Comparison of ENCODE assay signal across 14 mouse cellular contexts in genomic region chr12:111563076-111563629, GRCm38 (mm10). TPM values are rescaled to one million over a fixed set of nuclear protein-coding genes. Genes with fewer than 3 reads are reported as not detected.
A peak's percentile ranks its signal among the peaks of the same experiment; 100 is the strongest.
DNase-seq lines count a peak whose midpoint lies in the region; ATAC-seq and TF ChIP-seq lines count a peak whose summit lies in the region.
"Had no signal": no experiment of that assay in that cellular context is flagged by ENCODE, and none has a peak within 500 bp of the region (broad histone marks: within the 10 kb centered on the region; RNA-seq: fewer than 3 reads in every experiment).

No protein-coding gene starts in this region.

- TF ChIP-seq CTCF in lung, adult 2 months (IDR thresholded peaks at IDR 0.05; ENCODE audit: insufficient read depth, low read length), result 0 out of 2 replicates have a peak, but pooled peaks have one; percentile 4
- TF ChIP-seq CTCF in Patski (IDR thresholded peaks at IDR 0.05), result peak; percentile 43
- TF ChIP-seq CTCF in liver, postnatal 0 days (IDR thresholded peaks at IDR 0.05; ENCODE audit: low read depth), result peak; percentile 37

- no peak for ATAC-seq in heart, embryonic 16.5 days (replicated peaks; ENCODE audit: extremely low read depth, insufficient read depth, low FRiP score)
- peak; percentile 40 for ATAC-seq in Patski
- ATAC-seq in liver, postnatal 0 days, result no peak
- ATAC-seq: forebrain, embryonic 14.5 days had no signal

- no peaks in the 10 kb centered on the region for H3K9me3 ChIP-seq in heart, embryonic 16.5 days (replicated peaks; ENCODE audit: control insufficient read depth, low read length)
- no peaks in the 10 kb centered on the region for H3K9me3 ChIP-seq in liver, postnatal 0 days (ENCODE audit: low read length)
- H3K9me3 ChIP-seq: hindbrain, embryonic 13.5 days; midbrain, embryonic 10.5 days had no signal

- H3K4me3 ChIP-seq in heart, embryonic 16.5 days (ENCODE audit: low read length), result no peak overlapping the region
- no peak overlapping the region for H3K4me3 ChIP-seq in lung, adult 2 months (replicated peaks; ENCODE audit: extremely low read depth, low read depth, low read length)
- H3K4me3 ChIP-seq in liver, postnatal 0 days (ENCODE audit: low read depth, low read length), result no peak overlapping the region
- H3K4me3 ChIP-seq: hindbrain, embryonic 13.5 days; midbrain, embryonic 10.5 days had no signal

- H3K4me2 ChIP-seq in heart, embryonic 16.5 days (ENCODE audit: low read depth, low read length), result no peak overlapping the region
- H3K4me2 ChIP-seq in liver, postnatal 0 days (ENCODE audit: low read depth, low read length), result no peak overlapping the region
- H3K4me2 ChIP-seq: hindbrain, embryonic 13.5 days had no signal

- no peaks in the 10 kb centered on the region for H3K36me3 ChIP-seq in heart, embryonic 16.5 days (ENCODE audit: control insufficient read depth, insufficient read depth)
- no peaks in the 10 kb centered on the region for H3K36me3 ChIP-seq in liver, postnatal 0 days (replicated peaks; ENCODE audit: insufficient read depth, low read length)
- H3K36me3 ChIP-seq: hindbrain, embryonic 13.5 days; midbrain, embryonic 10.5 days had no signal

- intact Hi-C loops in heart, postnatal 14 days (cut with DNase I), result no loop called here

- POLR2A ChIA-PET in Patski (lab: Charles Lee), result no interaction called here

- CTCF ChIA-PET in Patski (lab: Charles Lee), result interaction anchor here (0.6 kb wide), 1 partner anchor 42 kb away, joined by 3 read pairs; no protein-coding TSS in a partner anchor

- in situ Hi-C loops in Patski (cut with MboI; ENCODE audit: low pct_unique_long_range_greater_than_20kb), result no loop called here

- WGBS in heart, embryonic 16.5 days, result 31% methylated on average over 5 of the region's 5 CpGs
- WGBS in lung, adult 2 months, result 49% methylated on average over 5 of the region's 5 CpGs
- 50% methylated on average over 5 of the region's 5 CpGs for WGBS in liver, postnatal 0 days (ENCODE audit: insufficient replicate concordance)

- no peak for TF ChIP-seq EP300 in liver, postnatal 0 days (IDR thresholded peaks at IDR 0.05; ENCODE audit: low read depth)

- no peak for TF ChIP-seq POLR2A in lung, adult 2 months (IDR thresholded peaks at IDR 0.05; ENCODE audit: borderline replicate concordance, extremely low read depth, low read depth, low read length)

- peak overlapping the region; percentile 74 for H3K27ac ChIP-seq in heart, embryonic 16.5 days (ENCODE audit: low read length)
- no peak overlapping the region for H3K27ac ChIP-seq in liver, postnatal 0 days (ENCODE audit: low read depth)
- H3K27ac ChIP-seq: hindbrain, embryonic 13.5 days had no signal

- H3K27me3 ChIP-seq in heart, embryonic 16.5 days (ENCODE audit: control insufficient read depth, insufficient read depth, low read length), result no peaks in the 10 kb centered on the region
- no peaks in the 10 kb centered on the region for H3K27me3 ChIP-seq in Patski
- no peaks in the 10 kb centered on the region for H3K27me3 ChIP-seq in liver, postnatal 0 days (ENCODE audit: insufficient read depth, low read length)
- H3K27me3 ChIP-seq: hindbrain, embryonic 13.5 days had no signal

- no peak for DNase-seq in heart, postnatal 14 days
- no peak for DNase-seq in lung, adult 2 months
- DNase-seq in lung, postnatal 36 days, result no peak
- no peak for DNase-seq in Patski (ENCODE audit: low read depth, low spot score)
- no peak for DNase-seq in liver, postnatal 0 days
- DNase-seq in cerebellum, adult 11-12 months, result no peak
- DNase-seq: adrenal gland, postnatal 36 days; kidney, adult 18-20 months; right cerebral cortex, postnatal 4 days; thymus, postnatal 36 days had no signal

- H3K4me1 ChIP-seq in heart, embryonic 16.5 days (ENCODE audit: control insufficient read depth, insufficient read depth, low read length), result peaks cover 18% of the 10 kb centered on the region
- no peaks in the 10 kb centered on the region for H3K4me1 ChIP-seq in lung, adult 2 months (ENCODE audit: control insufficient read depth, insufficient read depth, low read length)
- peaks cover 19% of the 10 kb centered on the region for H3K4me1 ChIP-seq in liver, postnatal 0 days (ENCODE audit: insufficient read depth)

- no peak overlapping the region for H3K9ac ChIP-seq in heart, embryonic 16.5 days (ENCODE audit: low read length)
- H3K9ac ChIP-seq in liver, postnatal 0 days (replicated peaks), result no peak overlapping the region
- H3K9ac ChIP-seq: hindbrain, embryonic 13.5 days had no signal

RNA-seq across cellular contexts. Expression of gene Mark3, which starts 11.2 kb away (rescaled TPM):
- 25.7 and 28.1 TPM in 2 replicates for polyA plus RNA-seq in heart, embryonic 16.5 days (2015; fragmentation: Nextera tagmentation; extraction: Ambion mirVana)
- total RNA-seq in heart, postnatal 14 days (2021), result 10 to 100 TPM; 65.2 to 72.1 TPM
- 26.4 and 27.7 TPM in 2 replicates for polyA plus RNA-seq in lung, adult 2 months (2012; rRNA removed)
- 85.4 TPM for polyA plus RNA-seq in Patski (2021)
- 9.5 and 11.0 TPM in 2 replicates for polyA plus RNA-seq in liver, postnatal 0 days (2015; fragmentation: Nextera tagmentation; extraction: Ambion mirVana)

RNA-seq across cellular contexts. Expression of gene Eif5, which starts 25.3 kb away (rescaled TPM):
- 366 and 390 TPM in 2 replicates for polyA plus RNA-seq in heart, embryonic 16.5 days (2015; fragmentation: Nextera tagmentation; extraction: Ambion mirVana)
- total RNA-seq in heart, postnatal 14 days (2021), result 100 to 1,000 TPM; 155 to 167 TPM
- 48.5 and 68.3 TPM in 2 replicates for polyA plus RNA-seq in lung, adult 2 months (2012; rRNA removed)
- polyA plus RNA-seq in Patski (2021), result 251 TPM
- polyA plus RNA-seq in liver, postnatal 0 days (2015; fragmentation: Nextera tagmentation; extraction: Ambion mirVana), result 520 and 559 TPM in 2 replicates
